Mouse (Mus musculus): ENCODE measurements at regions not wholly inside any gene's neighbourhood (a gene's known extent, or its start where the extent isn't known, plus 50 kb on each side); places are given as distances from the start of the nearest gene placed in this dataset.

GRCm38 (mm10) chr15:62212283-62212910, 1289.6 kb upstream of the A1bg start:
- Histone ChIP-seq H3K27ac (peak overlapping the region; percentile 54), H3K4me3 (no peak overlapping the region), H3K27me3 (replicated peaks) (no peaks in the 10 kb centered on the region), H3K9ac (no peak overlapping the region), H3K4me2 (no peak overlapping the region), H3K36me3 (0 out of 2 replicates have a peak, but pooled peaks cover 15% of the 10 kb centered on the region), H3K4me1 (peaks cover 72% of the 10 kb centered on the region), H3K9me3 (replicated peaks) (no peaks in the 10 kb centered on the region)
- 80% methylated on average over 5 of the region's 5 CpGs for WGBS (ENCODE audit: insufficient replicate concordance)
- ATAC-seq = no peak

GRCm38 (mm10) chr15:62209881-62210481, 1287.2 kb upstream of the A1bg start:
- WGBS (ENCODE audit: insufficient replicate concordance) = 61% methylated on average over 5 of the region's 5 CpGs
- 0 out of 2 replicates have a peak overlapping the region, but pooled peaks have one; percentile 11 for H3K27ac ChIP-seq

DNA sequence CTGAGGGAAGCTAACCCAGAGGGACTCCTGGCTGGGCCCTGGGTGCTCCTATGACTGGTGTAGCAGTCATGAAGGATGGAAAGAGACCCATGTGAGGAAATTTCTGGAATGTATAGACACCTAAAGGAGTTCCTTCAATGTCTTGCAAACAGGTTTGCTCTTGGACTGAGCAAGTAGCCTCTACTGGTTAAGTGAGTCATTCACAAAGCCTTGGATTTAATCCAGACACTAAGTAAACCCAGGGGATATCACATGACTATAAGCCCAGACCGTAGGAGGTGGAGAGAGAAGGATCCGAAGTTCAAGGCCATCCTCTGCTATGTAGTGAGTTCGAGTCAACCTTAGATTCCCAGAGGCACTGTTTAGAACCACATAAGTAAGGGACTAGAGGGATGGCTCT, 1286.5 kb upstream of the A1bg start:
- no peak overlapping the region for H3K4me3 ChIP-seq
- no peak for ATAC-seq
- no peaks in the 10 kb centered on the region for H3K27me3 ChIP-seq (replicated peaks)
- H3K4me2 ChIP-seq = no peak overlapping the region
- H3K4me1 ChIP-seq = peaks cover 48% of the 10 kb centered on the region
- no peaks in the 10 kb centered on the region for H3K9me3 ChIP-seq (replicated peaks)
- H3K27ac ChIP-seq = peak overlapping the region; percentile 21; the same call in 1 of the 2 replicates
- 0 out of 2 replicates have a peak, but pooled peaks cover 17% of the 10 kb centered on the region for H3K36me3 ChIP-seq
- 80% methylated on average over 3 of the region's 3 CpGs for WGBS (ENCODE audit: insufficient replicate concordance)
- no peak overlapping the region for H3K9ac ChIP-seq

More at GRCm38 (mm10) chr15:62209881-62210481, 1287.2 kb upstream of the A1bg start:
- H3K36me3 ChIP-seq = 0 out of 2 replicates have a peak, but pooled peaks cover 17% of the 10 kb centered on the region
- no peak overlapping the region for H3K9ac ChIP-seq
- ATAC-seq = peak; percentile 50; the same call in 1 of the 2 replicates
- H3K9me3 ChIP-seq (replicated peaks) = no peaks in the 10 kb centered on the region
- H3K4me2 ChIP-seq = no peak overlapping the region
- H3K4me1 ChIP-seq = peaks cover 49% of the 10 kb centered on the region
- no peaks in the 10 kb centered on the region for H3K27me3 ChIP-seq (replicated peaks)
- no peak overlapping the region for H3K4me3 ChIP-seq

GRCm38 (mm10) chr15:62206502-62206902, 1283.7 kb upstream of the A1bg start:
- Histone ChIP-seq H3K4me1 (peaks cover 34% of the 10 kb centered on the region), H3K9me3 (replicated peaks) (0 out of 2 replicates have a peak, but pooled peaks cover 4% of the 10 kb centered on the region), H3K27me3 (replicated peaks) (no peaks in the 10 kb centered on the region), H3K9ac (no peak overlapping the region; the same call in 1 of the 2 replicates), H3K27ac (no peak overlapping the region), H3K4me2 (no peak overlapping the region), H3K36me3 (peaks cover 27% of the 10 kb centered on the region), H3K4me3 (no peak overlapping the region)
- no peak for ATAC-seq
- WGBS (ENCODE audit: insufficient replicate concordance) = 78% methylated on average over 4 of the region's 4 CpGs

DNA sequence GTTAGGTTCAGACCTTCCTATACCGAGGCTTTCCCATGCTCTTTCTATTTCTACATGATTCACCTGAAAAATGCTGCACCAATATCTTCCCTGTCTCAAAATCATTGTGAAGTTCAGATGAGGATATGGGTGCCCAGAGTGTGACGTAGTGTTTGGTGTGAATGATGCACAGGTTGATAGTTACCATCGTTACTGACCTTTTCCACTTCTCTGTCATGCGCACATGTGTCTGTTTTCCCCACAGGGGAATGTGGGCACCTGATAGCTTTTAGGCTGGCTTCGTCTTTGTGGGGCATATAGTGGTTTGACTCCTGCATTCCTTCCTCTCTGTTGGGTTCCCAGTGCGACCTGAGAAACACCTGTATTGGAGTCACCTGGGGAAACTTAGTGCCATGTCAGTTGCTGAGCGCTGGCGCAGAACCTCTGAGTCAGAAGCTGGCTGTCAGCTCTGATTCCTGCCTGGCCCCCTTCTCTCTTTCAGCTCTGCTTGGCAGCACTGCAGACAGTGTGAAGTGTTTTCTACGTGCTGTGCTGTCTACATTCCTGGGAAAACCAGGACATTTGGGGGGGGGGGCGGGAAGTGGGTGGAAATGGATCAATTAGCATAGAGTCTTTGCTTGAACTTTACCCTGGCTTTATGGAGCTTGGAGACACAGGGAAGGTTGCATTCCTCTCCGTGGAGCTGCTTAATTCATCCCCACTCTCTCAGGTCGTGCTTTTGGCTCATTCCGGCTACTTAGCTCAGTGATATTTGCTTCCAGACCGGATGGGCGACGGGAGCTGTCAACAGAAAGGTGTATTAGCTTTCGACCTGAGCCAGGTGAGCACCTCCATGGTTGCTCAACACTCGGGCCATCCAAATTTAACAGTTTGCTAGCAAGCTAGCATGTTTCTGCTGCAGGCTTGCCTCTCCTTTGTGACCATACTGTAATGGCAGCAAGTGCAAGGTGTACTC, 1281.4 kb upstream of the A1bg start:
- peaks cover 30% of the 10 kb centered on the region for H3K36me3 ChIP-seq
- H3K4me1 ChIP-seq = peaks cover 32% of the 10 kb centered on the region
- H3K4me2 ChIP-seq = no peak overlapping the region
- H3K9ac ChIP-seq = no peak overlapping the region
- 76% methylated on average over 18 of the region's 18 CpGs for WGBS (ENCODE audit: insufficient replicate concordance)
- H3K4me3 ChIP-seq = no peak overlapping the region
- H3K9me3 ChIP-seq (replicated peaks) = 0 out of 2 replicates have a peak, but pooled peaks cover 4% of the 10 kb centered on the region
- H3K27ac ChIP-seq = 0 out of 2 replicates have a peak overlapping the region, but pooled peaks have one; percentile 0
- ATAC-seq = no peak
- H3K27me3 ChIP-seq (replicated peaks) = no peaks in the 10 kb centered on the region

- H3K9me3 ChIP-seq (replicated peaks) = 0 out of 2 replicates have a peak, but pooled peaks cover 4% of the 10 kb centered on the region
- ATAC-seq = no peak
- no peak overlapping the region for H3K27ac ChIP-seq
- H3K27me3 ChIP-seq (replicated peaks) = no peaks in the 10 kb centered on the region
- H3K9ac ChIP-seq = no peak overlapping the region
- WGBS (ENCODE audit: insufficient replicate concordance) = 80% methylated on average over 10 of the region's 10 CpGs
- H3K36me3 ChIP-seq = peaks cover 27% of the 10 kb centered on the region
- H3K4me3 ChIP-seq = no peak overlapping the region
- peaks cover 27% of the 10 kb centered on the region for H3K4me1 ChIP-seq
- no peak overlapping the region for H3K4me2 ChIP-seq
Measured at GRCm38 (mm10) chr15:62202781-62203375, 1280.1 kb upstream of the A1bg start.

GRCm38 (mm10) chr15:62198721-62199120, 1275.9 kb upstream of the A1bg start:
- peaks cover 25% of the 10 kb centered on the region for H3K4me1 ChIP-seq
- H3K4me2 ChIP-seq = no peak overlapping the region
- 88% methylated on average over 6 of the region's 6 CpGs for WGBS (ENCODE audit: insufficient replicate concordance)
- 0 out of 2 replicates have a peak, but pooled peaks cover 4% of the 10 kb centered on the region for H3K9me3 ChIP-seq (replicated peaks)
- H3K27me3 ChIP-seq (replicated peaks) = no peaks in the 10 kb centered on the region
- no peak overlapping the region for H3K4me3 ChIP-seq
- ATAC-seq = no peak
- no peak overlapping the region for H3K27ac ChIP-seq
- H3K9ac ChIP-seq = no peak overlapping the region
- H3K36me3 ChIP-seq = peaks cover 25% of the 10 kb centered on the region

- 84% methylated on average over 4 of the region's 4 CpGs for WGBS (ENCODE audit: insufficient replicate concordance)
- Histone ChIP-seq H3K36me3 (peaks cover 25% of the 10 kb centered on the region), H3K9ac (no peak overlapping the region), H3K27me3 (replicated peaks) (no peaks in the 10 kb centered on the region), H3K9me3 (replicated peaks) (0 out of 2 replicates have a peak, but pooled peaks cover 4% of the 10 kb centered on the region), H3K27ac (no peak overlapping the region), H3K4me1 (peaks cover 24% of the 10 kb centered on the region), H3K4me2 (no peak overlapping the region), H3K4me3 (no peak overlapping the region)
- no peak for ATAC-seq
Measured at GRCm38 (mm10) chr15:62198194-62198593, 1275.4 kb upstream of the A1bg start.

DNA sequence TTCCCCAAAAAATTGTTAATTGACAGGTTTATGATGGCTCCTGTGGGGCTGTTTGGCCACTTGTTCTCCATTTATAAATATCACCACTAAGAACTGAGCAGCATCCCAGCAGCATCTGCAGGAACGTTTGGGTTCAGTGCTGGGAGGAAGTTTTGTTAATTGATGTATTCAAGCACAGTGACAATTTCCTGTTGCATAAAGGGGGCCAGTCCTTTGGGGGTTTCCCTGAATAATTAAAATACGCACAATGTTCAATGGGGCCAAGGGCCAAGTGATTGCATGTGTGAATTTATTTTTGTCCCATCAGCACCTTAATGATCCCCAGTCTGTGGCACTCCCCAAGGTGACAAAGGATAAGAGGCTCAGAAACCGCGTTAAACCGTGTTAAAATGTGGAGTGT, 1272.6 kb upstream of the A1bg start:
- no peak overlapping the region for H3K4me2 ChIP-seq
- 70% methylated on average over 5 of the region's 5 CpGs for WGBS (ENCODE audit: insufficient replicate concordance)
- no peak overlapping the region for H3K9ac ChIP-seq
- no peak overlapping the region for H3K27ac ChIP-seq
- ATAC-seq = no peak
- H3K4me3 ChIP-seq = no peak overlapping the region
- H3K27me3 ChIP-seq (replicated peaks) = no peaks in the 10 kb centered on the region
- no peaks in the 10 kb centered on the region for H3K9me3 ChIP-seq (replicated peaks)
- H3K36me3 ChIP-seq = peaks cover 7% of the 10 kb centered on the region; the same call in 1 of the 2 replicates
- peaks cover 41% of the 10 kb centered on the region for H3K4me1 ChIP-seq

DNA sequence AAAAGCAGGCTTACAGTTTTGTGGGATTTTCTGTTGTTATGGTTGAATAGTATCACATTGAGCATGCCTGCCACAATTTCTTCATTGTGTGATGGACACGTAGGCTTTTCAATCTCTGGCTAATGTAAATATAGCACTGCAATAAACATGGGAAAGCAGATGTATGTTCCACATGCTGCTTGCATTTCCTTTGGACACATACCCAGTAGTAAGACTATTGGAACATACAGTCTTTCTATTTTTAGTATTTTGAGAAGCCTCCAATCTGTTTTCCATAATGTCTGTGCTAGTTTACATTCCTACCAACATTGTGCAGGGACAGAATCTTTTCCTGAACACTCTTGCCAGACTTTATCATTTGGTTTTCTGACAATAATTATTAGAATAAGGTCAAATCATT, 1269.9 kb upstream of the A1bg start:
- Histone ChIP-seq H3K27me3 (replicated peaks) (no peaks in the 10 kb centered on the region), H3K4me1 (peaks cover 54% of the 10 kb centered on the region), H3K27ac (no peak overlapping the region), H3K36me3 (peaks cover 6% of the 10 kb centered on the region; the same call in 1 of the 2 replicates), H3K9ac (no peak overlapping the region), H3K4me3 (no peak overlapping the region), H3K4me2 (no peak overlapping the region), H3K9me3 (replicated peaks) (no peaks in the 10 kb centered on the region)
- WGBS (ENCODE audit: insufficient replicate concordance) = 78% methylated on average over 1 of the region's 1 CpGs
- ATAC-seq = no peak

DNA sequence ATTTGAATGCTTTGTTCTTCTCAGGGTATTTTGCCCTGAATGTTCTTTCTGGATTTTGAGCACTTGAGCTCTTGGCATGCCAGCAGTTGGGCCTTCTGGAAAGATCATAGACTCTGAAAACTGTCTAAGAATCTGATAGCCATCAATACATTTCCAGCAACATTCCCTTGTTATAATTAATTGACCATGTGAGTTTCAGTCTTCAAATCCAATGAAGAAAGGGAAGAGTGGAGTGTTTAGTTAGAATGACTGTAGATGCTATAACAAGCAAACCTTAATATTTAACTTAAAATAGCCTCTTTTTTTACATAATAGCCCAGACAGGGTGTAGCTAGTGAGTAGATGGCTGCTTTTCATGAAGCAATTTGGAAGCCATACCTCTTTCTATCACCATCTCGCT, 1268.8 kb upstream of the A1bg start:
- Histone ChIP-seq H3K27ac (peak overlapping the region; percentile 92), H3K27me3 (replicated peaks) (no peaks in the 10 kb centered on the region), H3K9ac (no peak overlapping the region), H3K4me2 (peak overlapping the region; percentile 48), H3K4me1 (peaks cover 57% of the 10 kb centered on the region), H3K9me3 (replicated peaks) (no peaks in the 10 kb centered on the region), H3K36me3 (peaks cover 9% of the 10 kb centered on the region; the same call in 1 of the 2 replicates), H3K4me3 (no peak overlapping the region)
- ATAC-seq = no peak
- WGBS (ENCODE audit: insufficient replicate concordance) = 83% methylated on average over 1 of the region's 1 CpGs

All from liver, embryonic 12.5 days (tissue).